Mouse (Mus musculus) E14TG2a.4 (cell line): ENCODE results near the gene Pianp.
A peak's percentile ranks its signal among the peaks of the same experiment; 100 is the strongest.

Source experiments
- H3K27me3 ChIP-seq: 2 replicates; pipeline ENCODE4 v1.6.1; 2014; ENCODE audit warnings: low read length, control low read depth; ENCODE audit not compliant: insufficient read depth
- H3K36me3 ChIP-seq: 2 replicates; pipeline ENCODE4 v1.6.1; 2014; ENCODE audit warnings: low read length, control low read depth; ENCODE audit not compliant: insufficient read depth
- H3K4me1 ChIP-seq: replicated peaks from 2 replicates; pipeline ENCODE4 v1.6.1; 2014; ENCODE audit warnings: low read depth, low read length, control low read depth
- H3K4me3 ChIP-seq: replicated peaks from 2 replicates; pipeline ENCODE4 v1.5.1; 2014; ENCODE audit warnings: mild to moderate bottlenecking, low read length
- H3K9me3 ChIP-seq: 2 replicates; pipeline ENCODE4 v1.6.1; 2014; ENCODE audit warnings: low read length, control low read depth
- CTCF ChIP-seq: conservative IDR thresholded peaks from 2 replicates; pipeline ENCODE4 v1.5.1; 2014; ENCODE audit warnings: low read length
- NANOG ChIP-seq: IDR thresholded peaks from 2 replicates; pipeline ENCODE4 v1.6.1; 2014; ENCODE audit warnings: borderline replicate concordance, low read length, mixed read lengths
- POU5F1 ChIP-seq: IDR thresholded peaks from 2 replicates; pipeline ENCODE4 v1.6.1; 2014; ENCODE audit warnings: low read length, borderline replicate concordance

The Pianp gene

GRCm38 (mm10) chr6:125049678-125050077, 53.2 kb downstream of the Pianp start, which contains the start of gene Acrbp:
TSS of gene Acrbp (plus strand) at chr6:125049689.
- Histone ChIP-seq H3K27me3 (peaks cover 6% of the 10 kb centered on the region; the same call in 1 of the 2 replicates), H3K4me1 (peaks cover 69% of the 10 kb centered on the region)
- TF ChIP-seq CTCF: no peak
- no peak for TF ChIP-seq NANOG
- no peak for TF ChIP-seq POU5F1

DNA sequence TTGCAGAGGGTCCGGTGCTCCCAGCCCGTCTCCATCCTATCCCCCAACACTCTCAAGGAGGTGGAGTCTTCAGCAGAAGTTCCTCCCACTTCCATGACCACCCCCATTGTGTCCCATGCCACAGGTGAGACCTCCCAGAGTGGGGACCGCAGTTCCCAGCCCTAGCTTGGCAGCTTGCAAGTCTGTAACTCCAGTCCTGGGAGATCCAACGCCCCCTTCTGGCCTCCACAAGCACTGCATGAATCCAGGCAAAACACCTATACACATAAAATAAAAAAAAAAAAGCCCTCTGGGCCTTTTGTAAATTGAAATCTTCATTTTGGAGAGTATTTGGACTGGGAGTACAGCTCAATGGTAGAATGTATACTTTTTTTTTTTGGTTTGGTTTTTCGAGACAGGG, 54.7 kb downstream of the Pianp start:
- H3K27me3 ChIP-seq: peaks cover 6% of the 10 kb centered on the region; the same call in 1 of the 2 replicates
- H3K36me3 ChIP-seq: peaks cover 53% of the 10 kb centered on the region
- H3K4me3 ChIP-seq: peak overlapping the region; percentile 20
- peaks cover 61% of the 10 kb centered on the region for H3K4me1 ChIP-seq
- TF ChIP-seq CTCF: peak; percentile 80
- TF ChIP-seq POU5F1: no peak
- no peaks in the 10 kb centered on the region for H3K9me3 ChIP-seq

More at GRCm38 (mm10) chr6:125049678-125050077, 53.2 kb downstream of the Pianp start, which contains the start of gene Acrbp:
- H3K4me3 ChIP-seq: peak within 1 kb of the TSS; percentile 55
- H3K36me3 ChIP-seq: peaks cover 62% of the 10 kb centered on the region
- no peaks in the 10 kb centered on the region for H3K9me3 ChIP-seq
